Mouse (Mus musculus): ENCODE results near the gene Olfr748. TPM values are rescaled to one million over a fixed set of nuclear protein-coding genes. Genes with fewer than 3 reads are reported as not detected.

Gene Olfr748
- polyA plus RNA-seq, 1 experiment from 2014 or later, result not detected

- no peak overlapping the region for H3K4me2 ChIP-seq (replicated peaks; ENCODE audit: low read depth, low read length)
- H3K27me3 ChIP-seq (replicated peaks; ENCODE audit: insufficient read depth, low read length), result no peaks in the 10 kb centered on the region
- no peak overlapping the region for H3K27ac ChIP-seq (ENCODE audit: low read length)
- WGBS, result 66% methylated on average over 5 of the region's 5 CpGs
- no peak overlapping the region for H3K9ac ChIP-seq (replicated peaks; ENCODE audit: low read depth)
- peaks cover under 1% of the 10 kb centered on the region; the same call in 1 of the 2 replicates for H3K36me3 ChIP-seq (ENCODE audit: insufficient read depth, low read length)
- no peaks in the 10 kb centered on the region for H3K9me3 ChIP-seq (ENCODE audit: low read length)
- no peak for ATAC-seq
- H3K4me1 ChIP-seq (ENCODE audit: insufficient read depth, low read depth, low read length), result no peaks in the 10 kb centered on the region
- TF ChIP-seq EP300 (IDR thresholded peaks at IDR 0.05) (no peak), CTCF (IDR thresholded peaks at IDR 0.05) (no peak)
- no peak overlapping the region for H3K4me3 ChIP-seq (ENCODE audit: low read depth, low read length)
- no peak for DNase-seq (ENCODE audit: low spot score)
Measured at GRCm38 (mm10) chr14:50758416-50759085, 51.4 kb downstream of the Olfr748 start.

Other genes with a start within 250 kb of the Olfr748 start
- gene Olfr741, start 234.6 kb upstream of the Olfr748 start, polyA plus RNA-seq (2015; fragmentation: Nextera tagmentation; extraction: Ambion mirVana), result not detected in 2 replicates
- gene Olfr742, start 203.8 kb upstream of the Olfr748 start, polyA plus RNA-seq (2015; fragmentation: Nextera tagmentation; extraction: Ambion mirVana), result not detected in 2 replicates
- gene Olfr743, start 185.5 kb upstream of the Olfr748 start, polyA plus RNA-seq (2015; fragmentation: Nextera tagmentation; extraction: Ambion mirVana), result not detected in 2 replicates
- not detected in 2 replicates for gene Olfr744, start 92.5 kb upstream of the Olfr748 start, polyA plus RNA-seq (2015; fragmentation: Nextera tagmentation; extraction: Ambion mirVana)
- not detected in 2 replicates for gene Olfr745, start 68.0 kb upstream of the Olfr748 start, polyA plus RNA-seq (2015; fragmentation: Nextera tagmentation; extraction: Ambion mirVana)
- gene Olfr746, start 60.3 kb upstream of the Olfr748 start, polyA plus RNA-seq (2015; fragmentation: Nextera tagmentation; extraction: Ambion mirVana), result not detected in 2 replicates
- not detected in 2 replicates for gene Olfr747, start 14.2 kb upstream of the Olfr748 start, polyA plus RNA-seq (2015; fragmentation: Nextera tagmentation; extraction: Ambion mirVana)
- not detected in 2 replicates for gene Olfr749, start 37.7 kb downstream of the Olfr748 start, polyA plus RNA-seq (2015; fragmentation: Nextera tagmentation; extraction: Ambion mirVana)
- 45.6 and 47.0 TPM in 2 replicates for gene Ttc5, start 78.1 kb downstream of the Olfr748 start, polyA plus RNA-seq (2015; fragmentation: Nextera tagmentation; extraction: Ambion mirVana)
- gene Ccnb1ip1, start 100.4 kb downstream of the Olfr748 start, polyA plus RNA-seq (2015; fragmentation: Nextera tagmentation; extraction: Ambion mirVana), result not detected in 2 replicates
- gene Parp2, start 100.5 kb downstream of the Olfr748 start, polyA plus RNA-seq (2015; fragmentation: Nextera tagmentation; extraction: Ambion mirVana), result 27.6 and 33.7 TPM in 2 replicates
- 11.1 and 13.0 TPM in 2 replicates for gene Tep1, start 163.2 kb downstream of the Olfr748 start, polyA plus RNA-seq (2015; fragmentation: Nextera tagmentation; extraction: Ambion mirVana)
- gene Klhl33, start 190.1 kb downstream of the Olfr748 start, polyA plus RNA-seq (2015; fragmentation: Nextera tagmentation; extraction: Ambion mirVana), result 0.52 and 0.63 TPM in 2 replicates
- 96.7 and 102 TPM in 2 replicates for gene Osgep, start 217.5 kb downstream of the Olfr748 start, polyA plus RNA-seq (2015; fragmentation: Nextera tagmentation; extraction: Ambion mirVana)
- gene Apex1, start 217.6 kb downstream of the Olfr748 start, polyA plus RNA-seq (2015; fragmentation: Nextera tagmentation; extraction: Ambion mirVana), result 52.4 and 61.2 TPM in 2 replicates
- gene Pip4p1, start 223.5 kb downstream of the Olfr748 start, polyA plus RNA-seq (2015; fragmentation: Nextera tagmentation; extraction: Ambion mirVana), result 52.0 and 52.3 TPM in 2 replicates
- gene Pnp, start 223.7 kb downstream of the Olfr748 start, polyA plus RNA-seq (2015; fragmentation: Nextera tagmentation; extraction: Ambion mirVana), result 74.6 and 76.8 TPM in 2 replicates
- gene Gm49342, start 237.1 kb downstream of the Olfr748 start, polyA plus RNA-seq (2015; fragmentation: Nextera tagmentation; extraction: Ambion mirVana), result not detected in 2 replicates
- 0.80 and 1.2 TPM in 2 replicates for gene Pnp2, start 248.6 kb downstream of the Olfr748 start, polyA plus RNA-seq (2015; fragmentation: Nextera tagmentation; extraction: Ambion mirVana)